Mouse (Mus musculus): ENCODE measurements at regions not wholly inside any gene's neighbourhood (a gene's known extent, or its start where the extent isn't known, plus 50 kb on each side); places are given as distances from the start of the nearest gene placed in this dataset.

DNA sequence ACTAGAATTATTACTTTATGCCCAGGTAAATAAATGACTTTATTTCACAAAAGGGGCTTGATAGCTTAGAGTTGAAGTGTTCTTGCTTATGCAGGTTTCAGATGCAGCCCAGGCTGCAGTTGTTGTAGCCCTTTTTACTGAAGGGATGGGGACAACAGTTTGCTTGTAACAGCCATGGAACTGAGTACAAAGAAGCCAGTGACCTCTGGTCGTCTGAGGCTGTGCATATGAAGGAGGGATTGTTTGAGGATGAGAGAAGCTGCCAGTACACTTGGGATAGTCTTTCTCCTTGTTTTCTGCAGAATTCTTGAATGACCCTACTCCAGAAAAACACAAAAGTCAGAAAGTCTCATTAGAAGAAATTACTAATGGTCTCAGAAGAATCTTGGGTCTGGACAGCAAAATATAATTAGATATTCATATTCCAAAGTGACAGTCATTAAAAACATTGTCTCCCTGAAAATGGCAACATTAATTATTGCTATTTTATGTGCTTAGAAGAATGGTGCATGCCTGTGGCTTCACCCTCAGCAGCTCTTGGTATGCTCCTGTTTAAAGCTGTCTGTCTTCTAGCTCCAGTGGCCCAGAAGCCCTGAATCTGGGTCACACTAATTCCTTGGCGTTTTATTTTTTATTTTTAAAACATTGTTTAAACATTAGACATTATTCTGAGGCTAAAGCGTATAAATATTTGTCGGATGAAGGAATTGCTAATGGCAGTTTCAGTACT, 61.9 kb upstream of the Arhgap32 start:
- no peak for DNase-seq (ENCODE audit: low read depth)

DNA sequence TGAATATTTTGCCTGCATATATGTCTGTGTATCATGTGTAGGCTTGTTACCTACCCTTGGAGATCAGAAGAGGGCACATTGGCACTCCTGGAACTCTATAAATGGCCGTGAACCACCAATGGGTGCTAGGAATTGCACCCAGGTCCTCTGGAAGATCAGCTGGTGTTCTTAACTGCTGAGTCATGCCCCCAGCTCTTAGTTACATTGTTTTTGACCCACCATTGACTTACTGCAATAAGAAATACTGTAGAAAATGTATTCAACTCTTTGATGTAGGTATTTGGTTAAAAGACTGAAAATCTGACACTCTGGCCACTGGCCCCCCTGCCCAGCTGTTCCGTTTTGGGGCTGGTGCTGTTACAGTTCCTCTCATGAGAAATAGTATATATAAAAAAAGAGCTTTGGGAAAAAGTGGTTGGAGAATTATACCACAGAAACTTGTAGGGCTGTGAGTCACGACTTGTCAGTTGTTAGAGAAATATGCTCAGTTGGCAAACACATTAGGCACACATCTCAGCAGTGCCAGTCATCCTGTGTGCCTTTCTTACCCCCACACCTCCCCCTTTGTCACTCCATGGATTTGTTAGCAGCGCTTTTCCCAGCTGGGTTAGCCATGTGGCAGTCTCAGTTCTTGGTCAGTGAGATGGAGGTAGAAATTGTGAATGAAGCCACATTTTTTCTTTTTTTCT, 58.4 kb upstream of the Arhgap32 start:
- peak; percentile 65 for DNase-seq (ENCODE audit: low read depth)

DNA sequence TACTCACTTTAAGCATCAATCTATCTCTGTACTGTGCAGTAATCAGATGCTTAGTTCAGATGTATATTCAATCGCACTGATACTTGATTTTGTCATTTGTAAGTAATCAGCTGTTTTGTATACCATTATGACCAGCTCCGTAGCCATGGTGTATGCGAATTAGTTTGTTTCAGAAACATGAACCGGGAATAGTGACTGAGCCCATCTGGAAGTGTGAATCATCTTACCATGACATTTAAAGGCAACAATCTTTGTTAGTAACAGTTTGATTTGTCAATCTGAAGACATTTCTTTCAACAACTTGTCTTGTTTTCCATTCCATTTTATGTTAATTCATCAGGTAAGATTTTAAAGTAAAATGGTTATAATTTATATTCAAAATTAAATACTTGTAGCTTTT, 53.2 kb upstream of the Arhgap32 start:
- DNase-seq (ENCODE audit: low read depth), result no peak

DNA sequence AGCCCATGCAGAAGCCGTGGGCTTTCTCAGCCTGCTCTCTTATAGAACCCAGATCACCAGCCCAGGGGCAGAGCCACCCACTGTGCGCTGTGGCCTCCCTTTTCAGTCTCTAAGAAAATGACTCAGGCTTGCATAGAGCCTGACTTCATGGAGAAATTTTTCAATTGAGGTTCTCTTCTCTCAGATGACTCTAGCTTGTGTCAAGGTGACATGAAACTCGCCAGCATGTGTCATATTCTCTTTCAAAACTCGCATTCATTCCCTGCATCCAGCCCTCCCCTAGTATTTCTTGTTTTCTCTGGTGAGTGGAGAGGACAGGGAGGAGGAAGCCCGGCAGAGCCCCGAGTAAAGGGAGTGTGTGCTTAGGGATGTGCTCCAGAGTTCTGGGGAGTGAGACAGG, 52.4 kb upstream of the Arhgap32 start:
- DNase-seq (ENCODE audit: low read depth), result no peak

DNA sequence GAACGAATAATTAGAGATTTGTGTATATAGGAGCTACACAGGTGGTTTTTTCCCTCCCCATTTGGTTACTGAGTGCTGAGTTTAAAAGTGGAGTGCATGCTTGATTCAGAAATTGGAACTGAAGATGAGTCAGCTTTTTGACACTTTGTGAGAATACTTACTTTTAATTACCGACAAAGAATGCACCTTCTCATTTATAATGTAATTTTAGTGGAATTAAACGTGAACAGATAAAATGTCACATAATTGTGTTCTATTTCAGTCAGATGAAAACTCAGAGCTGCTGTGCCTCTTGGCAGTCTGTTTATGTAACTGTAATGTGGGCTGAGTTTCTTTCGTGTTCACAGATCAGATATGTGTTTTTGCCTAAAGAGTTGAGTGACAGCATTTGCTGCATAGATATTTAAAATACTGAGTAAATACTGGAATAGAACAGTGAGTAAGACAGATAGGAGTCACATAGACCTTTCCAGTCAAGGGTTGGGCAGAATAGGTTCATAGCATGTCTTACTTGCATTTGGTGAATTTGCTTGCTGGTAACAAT, 51.9 kb upstream of the Arhgap32 start:
- DNase-seq (ENCODE audit: low read depth), result no peak
